Mouse (Mus musculus): ENCODE results near the gene Pah. TPM values are rescaled to one million over a fixed set of nuclear protein-coding genes. Genes with fewer than 3 reads are reported as not detected.

Gene Pah
- 48.3 and 48.7 TPM in 2 replicates for polyA plus RNA-seq (2015; fragmentation: Nextera tagmentation; extraction: Ambion mirVana)

- H3K4me1 ChIP-seq (ENCODE audit: control insufficient read depth, low read depth, low read length): no peaks in the 10 kb centered on the region; the same call in 1 of the 2 replicates
- peak; percentile 72 for ATAC-seq (ENCODE audit: low read depth)
- no peaks in the 10 kb centered on the region for H3K36me3 ChIP-seq (ENCODE audit: control insufficient read depth, insufficient read depth)
- H3K27me3 ChIP-seq (ENCODE audit: control insufficient read depth, insufficient read depth, low read depth, low read length): no peaks in the 10 kb centered on the region
- 0 out of 2 replicates have a peak within 1 kb of the TSS, but pooled peaks have one; percentile 1 for H3K9ac ChIP-seq (ENCODE audit: low read depth, low read length)
- peak within 1 kb of the TSS; percentile 37 for H3K4me2 ChIP-seq (ENCODE audit: low read depth, low read length)
- H3K27ac ChIP-seq (ENCODE audit: low read length): peak within 1 kb of the TSS; percentile 10; the same call in 1 of the 2 replicates
- 42% methylated on average over 5 of the region's 5 CpGs for WGBS (ENCODE audit: insufficient replicate concordance)
- no peaks in the 10 kb centered on the region for H3K9me3 ChIP-seq (replicated peaks; ENCODE audit: control insufficient read depth, low read length)
- peak within 1 kb of the TSS; percentile 39 for H3K4me3 ChIP-seq (ENCODE audit: low read depth, low read length)
Measured at GRCm38 (mm10) chr10:87521646-87522045, at the start of gene Pah. Gene Pah (plus strand): TSS chr10:87521795.

DNA sequence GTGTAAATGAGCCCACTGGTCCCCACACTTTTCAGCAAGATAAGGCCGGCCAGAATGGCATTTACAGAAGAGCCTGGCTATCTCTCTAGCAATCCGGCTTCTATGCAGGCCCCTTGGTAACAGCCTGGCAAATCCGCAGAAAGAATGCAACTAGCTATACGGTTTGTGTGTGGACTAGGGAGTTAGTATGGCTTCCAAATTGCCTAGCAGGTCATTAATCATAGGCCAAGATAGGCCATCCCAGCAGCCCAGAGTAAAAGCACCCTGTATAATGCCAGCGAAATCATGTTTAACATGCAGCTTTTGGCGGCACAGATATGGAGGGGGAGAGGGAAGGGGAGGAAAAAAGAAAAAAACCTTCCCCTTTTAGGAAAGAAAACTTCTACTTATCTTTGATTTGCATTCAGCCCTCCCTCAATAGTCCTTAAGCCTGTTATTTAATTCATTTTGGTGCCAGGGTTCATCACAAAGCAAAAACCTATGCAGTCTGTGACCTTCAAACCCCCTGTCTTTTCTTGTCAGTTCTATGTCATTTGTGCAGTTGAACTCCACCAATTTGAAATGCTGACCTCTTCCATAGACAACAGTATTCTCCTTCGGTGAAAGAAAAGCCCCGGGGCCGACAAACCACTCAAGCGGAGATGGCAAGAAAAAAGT, 48.0 kb upstream of the Pah start:
- no peaks in the 10 kb centered on the region for H3K4me1 ChIP-seq (ENCODE audit: control insufficient read depth, low read depth, low read length)
- H3K9ac ChIP-seq (ENCODE audit: low read depth, low read length): no peak overlapping the region
- 69% methylated on average over 10 of the region's 10 CpGs for WGBS (ENCODE audit: insufficient replicate concordance)
- no peak overlapping the region for H3K4me3 ChIP-seq (ENCODE audit: low read depth, low read length)
- no peak overlapping the region for H3K4me2 ChIP-seq (ENCODE audit: low read depth, low read length)
- no peak overlapping the region for H3K27ac ChIP-seq (ENCODE audit: low read length)
- H3K27me3 ChIP-seq (ENCODE audit: control insufficient read depth, insufficient read depth, low read depth, low read length): no peaks in the 10 kb centered on the region
- no peaks in the 10 kb centered on the region for H3K36me3 ChIP-seq (ENCODE audit: control insufficient read depth, insufficient read depth)
- ATAC-seq (ENCODE audit: low read depth): no peak
- no peaks in the 10 kb centered on the region; the same call in 1 of the 2 replicates for H3K9me3 ChIP-seq (replicated peaks; ENCODE audit: control insufficient read depth, low read length)

DNA sequence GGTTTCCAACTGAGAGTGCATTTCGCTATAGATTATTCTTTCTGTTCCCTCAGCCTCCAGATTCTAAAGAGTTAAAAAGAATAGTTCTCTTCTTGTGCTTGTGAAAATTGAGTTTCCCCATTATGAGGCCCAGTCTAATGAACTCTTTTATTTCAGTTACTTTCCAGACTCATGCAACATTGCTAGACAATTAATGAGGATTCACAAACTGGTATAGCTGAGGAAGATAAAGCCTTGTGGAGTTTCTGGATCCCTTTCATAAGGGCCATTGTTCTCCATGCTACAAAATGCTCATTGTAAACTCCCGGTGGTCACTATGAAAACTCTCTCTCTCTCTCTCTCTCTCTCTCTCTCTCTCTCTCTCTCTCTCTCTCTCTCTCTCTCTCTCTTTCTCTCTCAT, 46.6 kb upstream of the Pah start:
- no peaks in the 10 kb centered on the region; the same call in 1 of the 2 replicates for H3K9me3 ChIP-seq (replicated peaks; ENCODE audit: control insufficient read depth, low read length)
- H3K27me3 ChIP-seq (ENCODE audit: control insufficient read depth, insufficient read depth, low read depth, low read length): no peaks in the 10 kb centered on the region
- H3K4me2 ChIP-seq (ENCODE audit: low read depth, low read length): no peak overlapping the region
- no peak overlapping the region for H3K4me3 ChIP-seq (ENCODE audit: low read depth, low read length)
- no peaks in the 10 kb centered on the region for H3K4me1 ChIP-seq (ENCODE audit: control insufficient read depth, low read depth, low read length)
- ATAC-seq (ENCODE audit: low read depth): no peak
- no peak overlapping the region for H3K9ac ChIP-seq (ENCODE audit: low read depth, low read length)
- H3K27ac ChIP-seq (ENCODE audit: low read length): no peak overlapping the region
- H3K36me3 ChIP-seq (ENCODE audit: control insufficient read depth, insufficient read depth): no peaks in the 10 kb centered on the region
- 59% methylated on average over 2 of the region's 2 CpGs for WGBS (ENCODE audit: insufficient replicate concordance)

DNA sequence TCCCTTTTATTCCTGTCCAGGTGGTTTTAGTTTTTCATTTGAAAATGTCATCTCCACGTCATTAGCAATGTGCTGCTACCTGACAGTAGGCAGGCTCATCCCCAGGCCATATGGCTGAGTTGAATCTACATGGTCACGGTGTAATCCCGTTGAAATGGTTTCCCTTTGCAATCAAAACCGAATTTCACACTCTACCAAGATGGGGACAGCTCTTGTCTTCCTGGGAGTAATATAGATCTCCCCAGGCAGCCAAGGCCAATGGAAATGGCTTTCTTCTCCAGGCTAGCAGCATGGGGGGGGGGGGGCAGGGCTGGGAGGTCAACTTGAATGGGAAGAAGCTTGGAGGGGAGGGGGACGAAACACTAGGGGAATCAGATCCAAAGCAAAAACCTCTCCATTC, 43.7 kb upstream of the Pah start:
- Histone ChIP-seq H3K4me2 (ENCODE audit: low read depth, low read length) (no peak overlapping the region), H3K9me3 (replicated peaks; ENCODE audit: control insufficient read depth, low read length) (no peaks in the 10 kb centered on the region; the same call in 1 of the 2 replicates), H3K27me3 (ENCODE audit: control insufficient read depth, insufficient read depth, low read depth, low read length) (no peaks in the 10 kb centered on the region), H3K4me3 (ENCODE audit: low read depth, low read length) (no peak overlapping the region), H3K36me3 (ENCODE audit: control insufficient read depth, insufficient read depth) (no peaks in the 10 kb centered on the region), H3K27ac (ENCODE audit: low read length) (no peak overlapping the region), H3K9ac (ENCODE audit: low read depth, low read length) (no peak overlapping the region), H3K4me1 (ENCODE audit: control insufficient read depth, low read depth, low read length) (no peaks in the 10 kb centered on the region)
- ATAC-seq (ENCODE audit: low read depth): no peak
- WGBS (ENCODE audit: insufficient replicate concordance): 39% methylated on average over 5 of the region's 5 CpGs

DNA sequence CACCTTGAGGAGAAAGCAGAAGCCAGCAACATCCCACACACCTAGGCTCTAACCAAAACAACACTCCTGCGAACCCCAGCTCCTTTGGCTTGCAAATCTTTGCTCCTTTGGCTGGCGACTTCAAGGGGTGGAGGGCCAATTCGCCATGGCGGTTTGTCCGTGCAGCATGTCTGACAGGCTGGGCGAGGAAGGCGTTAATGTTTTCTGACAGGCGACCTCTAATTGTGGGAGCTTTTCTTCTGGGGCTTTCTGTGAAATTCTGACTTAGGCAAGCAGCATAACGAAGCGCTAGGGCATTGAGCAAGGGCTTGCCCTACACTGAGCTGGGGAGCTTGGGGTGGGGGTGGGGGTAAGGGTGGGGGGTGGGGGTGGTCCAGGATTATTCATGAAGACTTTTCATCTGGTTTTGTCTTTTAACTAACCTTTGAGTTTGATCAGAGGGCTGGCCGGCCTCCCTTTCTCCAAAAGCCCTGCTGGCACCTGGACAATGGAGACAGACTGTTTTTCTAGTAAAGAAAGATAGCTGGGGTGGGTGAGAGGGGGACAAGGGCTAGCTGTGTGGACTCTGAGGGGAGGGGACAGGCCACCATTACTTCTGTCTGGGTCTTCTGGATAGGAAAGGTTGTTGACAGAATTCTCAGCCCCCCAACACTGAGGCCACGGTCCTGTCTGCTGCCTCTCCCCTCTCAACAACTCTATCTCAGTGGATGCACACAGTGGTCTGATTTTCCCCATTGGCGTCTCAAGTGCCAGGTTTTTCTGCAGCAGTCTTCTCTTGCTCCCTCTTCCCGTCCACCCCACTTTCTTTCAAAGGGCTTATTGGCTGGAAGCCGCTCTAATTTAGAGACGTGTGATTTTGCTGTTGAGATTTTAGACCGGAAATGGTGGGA, 36.5 kb upstream of the Pah start:
- Histone ChIP-seq H3K27me3 (ENCODE audit: control insufficient read depth, insufficient read depth, low read depth, low read length) (peaks cover 54% of the 10 kb centered on the region), H3K4me3 (ENCODE audit: low read depth, low read length) (no peak overlapping the region), H3K4me2 (ENCODE audit: low read depth, low read length) (no peak overlapping the region), H3K9me3 (replicated peaks; ENCODE audit: control insufficient read depth, low read length) (no peaks in the 10 kb centered on the region), H3K9ac (ENCODE audit: low read depth, low read length) (no peak overlapping the region), H3K36me3 (ENCODE audit: control insufficient read depth, insufficient read depth) (no peaks in the 10 kb centered on the region), H3K4me1 (ENCODE audit: control insufficient read depth, low read depth, low read length) (no peaks in the 10 kb centered on the region), H3K27ac (ENCODE audit: low read length) (no peak overlapping the region)
- WGBS (ENCODE audit: insufficient replicate concordance): 2% methylated on average over 17 of the region's 17 CpGs
- no peak for ATAC-seq (ENCODE audit: low read depth)

- H3K4me2 ChIP-seq (ENCODE audit: low read depth, low read length): no peak overlapping the region
- H3K36me3 ChIP-seq (ENCODE audit: control insufficient read depth, insufficient read depth): no peaks in the 10 kb centered on the region
- no peak overlapping the region for H3K27ac ChIP-seq (ENCODE audit: low read length)
- 2% methylated on average over 33 of the region's 33 CpGs for WGBS (ENCODE audit: insufficient replicate concordance)
- H3K27me3 ChIP-seq (ENCODE audit: control insufficient read depth, insufficient read depth, low read depth, low read length): peaks cover 63% of the 10 kb centered on the region
- H3K4me1 ChIP-seq (ENCODE audit: control insufficient read depth, low read depth, low read length): no peaks in the 10 kb centered on the region
- no peak overlapping the region for H3K4me3 ChIP-seq (ENCODE audit: low read depth, low read length)
- ATAC-seq (ENCODE audit: low read depth): peak; percentile 43; the same call in 1 of the 2 replicates
- no peaks in the 10 kb centered on the region for H3K9me3 ChIP-seq (replicated peaks; ENCODE audit: control insufficient read depth, low read length)
- no peak overlapping the region for H3K9ac ChIP-seq (ENCODE audit: low read depth, low read length)
Measured at GRCm38 (mm10) chr10:87485721-87486620, 35.6 kb upstream of the Pah start.

DNA sequence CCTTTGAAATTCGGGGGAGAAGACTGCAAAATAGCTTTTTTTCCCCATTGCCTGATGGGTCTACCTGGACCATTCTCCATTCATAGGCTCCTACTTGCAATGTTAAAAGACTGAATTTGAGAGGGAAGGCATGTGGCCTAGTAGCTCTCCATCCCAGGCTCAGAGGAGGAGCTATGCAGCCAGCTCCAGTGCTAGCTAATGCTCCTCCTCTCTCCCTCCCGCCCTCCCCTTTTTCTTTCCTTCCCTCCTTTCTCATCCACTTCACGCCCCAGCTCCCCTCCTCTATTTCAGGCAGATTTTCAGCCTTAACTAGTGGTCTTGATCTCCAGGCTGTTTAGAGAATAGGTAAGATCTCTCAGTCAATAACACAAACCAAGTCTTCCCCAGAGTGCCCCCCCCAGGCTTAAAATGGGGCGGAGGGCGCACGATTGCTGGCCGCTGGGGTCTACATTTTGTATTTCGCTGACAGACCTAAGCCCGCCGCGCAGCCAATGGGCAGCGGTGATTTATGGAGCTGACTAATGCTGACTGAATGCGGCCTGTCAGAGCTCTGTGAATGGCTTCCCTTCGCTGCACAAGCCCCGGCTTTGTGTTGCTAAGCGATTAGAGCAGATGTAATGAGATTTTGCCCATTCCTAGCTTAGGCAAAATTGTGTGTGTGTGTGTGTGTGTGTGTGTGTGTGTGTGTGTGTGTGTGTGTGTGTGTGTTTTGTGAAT, 33.0 kb upstream of the Pah start:
- 3% methylated on average over 16 of the region's 16 CpGs for WGBS (ENCODE audit: insufficient replicate concordance)
- Histone ChIP-seq H3K4me1 (ENCODE audit: control insufficient read depth, low read depth, low read length) (no peaks in the 10 kb centered on the region), H3K4me2 (ENCODE audit: low read depth, low read length) (no peak overlapping the region)

More for the DNA sequence above, 33.0 kb upstream of the Pah start:
- Histone ChIP-seq H3K4me3 (ENCODE audit: low read depth, low read length) (no peak overlapping the region), H3K36me3 (ENCODE audit: control insufficient read depth, insufficient read depth) (no peaks in the 10 kb centered on the region), H3K27ac (ENCODE audit: low read length) (no peak overlapping the region), H3K9me3 (replicated peaks; ENCODE audit: control insufficient read depth, low read length) (no peaks in the 10 kb centered on the region), H3K27me3 (ENCODE audit: control insufficient read depth, insufficient read depth, low read depth, low read length) (peaks cover 88% of the 10 kb centered on the region), H3K9ac (ENCODE audit: low read depth, low read length) (no peak overlapping the region)
- no peak for ATAC-seq (ENCODE audit: low read depth)
